Mouse (Mus musculus) heart, embryonic 14.5 days (tissue): ENCODE measurements around the gene Ifit1bl2. TPM values are rescaled to one million over a fixed set of nuclear protein-coding genes. Genes with fewer than 3 reads are reported as not detected.

Source experiments
- ATAC-seq: fragments of 200-750 bp; cut with Nextera tagmentation; 2 replicates; pipeline ENCODE4 v1.8.0; 2017; ENCODE audit warnings: low read depth, moderate TSS enrichment; ENCODE audit not compliant: insufficient number of reproducible peaks, insufficient read depth, low FRiP score
- H3K27ac ChIP-seq, 2 experiments: fragments of 200-500 bp in 1 of 2; fragments of 300-500 bp in 1 of 2; sonication (generic) in 1 of 2; replicated peaks in 1 of 2; 2 replicates each; pipeline ENCODE4 v1.5.1; 2012 to 2014; ENCODE audit warnings: low read depth in 2 of 2, low read length in 2 of 2, control low read depth in 1 of 2, mild to moderate bottlenecking in 1 of 2, mixed read lengths in 1 of 2; ENCODE audit not compliant: control insufficient read depth in 1 of 2, insufficient read depth in 1 of 2
- H3K27me3 ChIP-seq: fragments of 300-500 bp; sonication (generic); 2 replicates; pipeline ENCODE4 v1.6.1; 2014; ENCODE audit warnings: mild to moderate bottlenecking, low read length, control low read depth; ENCODE audit not compliant: control insufficient read depth, insufficient read depth
- H3K36me3 ChIP-seq: fragments of 300-500 bp; sonication (generic); 2 replicates; pipeline ENCODE4 v1.6.1; 2014; ENCODE audit warnings: mild to moderate bottlenecking, control low read depth, low read length, mixed read lengths; ENCODE audit not compliant: control insufficient read depth, insufficient read depth
- H3K4me1 ChIP-seq, 2 experiments: fragments of 200-500 bp in 1 of 2; fragments of 300-500 bp in 1 of 2; sonication (generic) in 1 of 2; 2 replicates each; pipeline ENCODE4 v1.6.1; 2012 to 2014; ENCODE audit warnings: low read length in 2 of 2, control low read depth in 1 of 2, mixed read lengths in 1 of 2; ENCODE audit not compliant: control insufficient read depth in 2 of 2, insufficient read depth in 2 of 2
- H3K4me2 ChIP-seq: fragments of 300-500 bp; sonication (generic); 2 replicates; pipeline ENCODE4 v1.6.1; 2014; ENCODE audit warnings: mild to moderate bottlenecking, low read length
- H3K4me3 ChIP-seq, 2 experiments: fragments of 200-500 bp in 1 of 2; fragments of 300-500 bp in 1 of 2; sonication (generic) in 1 of 2; 2 replicates each; pipeline ENCODE4 v1.5.1; 2012 to 2014; ENCODE audit warnings: low read length in 2 of 2, mild to moderate bottlenecking in 2 of 2, control low read depth in 1 of 2, low read depth in 1 of 2, moderate library complexity in 1 of 2; ENCODE audit not compliant: control insufficient read depth in 1 of 2, insufficient read depth in 1 of 2
- H3K9ac ChIP-seq: fragments of 300-500 bp; sonication (generic); 2 replicates; pipeline ENCODE4 v1.6.1; 2014; ENCODE audit warnings: mild to moderate bottlenecking, low read length
- H3K9me3 ChIP-seq: fragments of 300-500 bp; sonication (generic); 2 replicates; pipeline ENCODE4 v1.6.1; 2016; ENCODE audit warnings: low read length, control low read depth; ENCODE audit not compliant: control insufficient read depth
- WGBS: fragments of 180-500 bp; shearing (Covaris S2); extraction: QIAGEN DNeasy Blood & Tissue Kit; methylation state at CpG from one replicate; pipeline ENCODE4 v1.1.7; 2014; 5-methylcytosine and 5-hydroxymethylcytosine counted together
- polyA plus RNA-seq: library from polyadenylated mRNA; unstranded; fragments of >200 nt; fragmentation: Nextera tagmentation; extraction: Ambion mirVana; gene quantifications from 2 replicates; pipeline ENCODE4 v1.2.1, GENCODE M21; 2014

Gene Ifit1bl2
- 1.0 and 1.1 TPM in 2 replicates for polyA plus RNA-seq

GRCm38 (mm10) chr19:34640623-34641022, at the start of gene Ifit1bl2, which contains the start of gene Ifit1:
TSS of gene Ifit1bl2 (minus strand) at chr19:34640743.
TSS of gene Ifit1 (plus strand) at chr19:34640871.
- Histone ChIP-seq H3K4me2 (peak within 1 kb of the TSS; percentile 41), H3K36me3 (no peaks in the 10 kb centered on the region), H3K4me3 (no peak within 1 kb of the TSS), H3K27ac (no peak within 1 kb of the TSS), H3K9me3 (no peaks in the 10 kb centered on the region), H3K9ac (0 out of 2 replicates have a peak within 1 kb of the TSS, but pooled peaks have one; percentile 13), H3K27me3 (no peaks in the 10 kb centered on the region), H3K4me1 (no peaks in the 10 kb centered on the region)
- no peak for ATAC-seq
- WGBS = 24% methylated on average over 4 of the region's 4 CpGs

GRCm38 (mm10) chr19:34685530-34685929, 45.0 kb upstream of the Ifit1bl2 start:
- Histone ChIP-seq H3K36me3 (no peaks in the 10 kb centered on the region), H3K9me3 (no peaks in the 10 kb centered on the region), H3K4me2 (no peak overlapping the region), H3K4me1 (no peaks in the 10 kb centered on the region), H3K27me3 (no peaks in the 10 kb centered on the region), H3K4me3 (no peak overlapping the region), H3K27ac (no peak overlapping the region), H3K9ac (no peak overlapping the region)
- no peak for ATAC-seq
- WGBS = 90% methylated on average over 1 of the region's 1 CpGs

GRCm38 (mm10) chr19:34684857-34685256, 44.3 kb upstream of the Ifit1bl2 start:
- no peak for ATAC-seq
- Histone ChIP-seq H3K9ac (no peak overlapping the region), H3K4me1 (no peaks in the 10 kb centered on the region), H3K9me3 (no peaks in the 10 kb centered on the region), H3K4me3 (no peak overlapping the region), H3K36me3 (no peaks in the 10 kb centered on the region), H3K27me3 (no peaks in the 10 kb centered on the region), H3K4me2 (no peak overlapping the region), H3K27ac (no peak overlapping the region)
- WGBS = 42% methylated on average over 1 of the region's 1 CpGs

- Histone ChIP-seq H3K9ac (no peak overlapping the region), H3K9me3 (no peaks in the 10 kb centered on the region), H3K36me3 (no peaks in the 10 kb centered on the region), H3K4me2 (no peak overlapping the region), H3K27ac (no peak overlapping the region), H3K4me1 (peaks cover 3 to 8% of the 10 kb centered on the region in 2 experiments), H3K4me3 (no peak overlapping the region), H3K27me3 (no peaks in the 10 kb centered on the region)
- 33% methylated on average over 4 of the region's 4 CpGs for WGBS
- ATAC-seq = no peak
Measured at GRCm38 (mm10) chr19:34678428-34678827, 37.9 kb upstream of the Ifit1bl2 start.

- Histone ChIP-seq H3K4me2 (no peak overlapping the region), H3K4me3 (no peak overlapping the region), H3K27ac (no peak overlapping the region), H3K27me3 (no peaks in the 10 kb centered on the region), H3K36me3 (no peaks in the 10 kb centered on the region), H3K9me3 (no peaks in the 10 kb centered on the region), H3K9ac (no peak overlapping the region), H3K4me1 (peaks cover 3 to 6% of the 10 kb centered on the region in 2 experiments)
- no peak for ATAC-seq
- WGBS = 69% methylated on average over 7 of the region's 7 CpGs
Measured at GRCm38 (mm10) chr19:34673476-34673875, 32.9 kb upstream of the Ifit1bl2 start.

- H3K4me2 ChIP-seq = no peak overlapping the region
- H3K27ac ChIP-seq = no peak overlapping the region
- no peaks in the 10 kb centered on the region for H3K36me3 ChIP-seq
- no peaks in the 10 kb centered on the region for H3K27me3 ChIP-seq
- WGBS = 2% methylated on average over 5 of the region's 5 CpGs
- ATAC-seq = no peak
- H3K4me1 ChIP-seq = peaks cover 0 to 8% of the 10 kb centered on the region in 2 experiments; a peak in 2 of 4 replicates
- no peaks in the 10 kb centered on the region for H3K9me3 ChIP-seq
- H3K9ac ChIP-seq = no peak overlapping the region
- no peak overlapping the region for H3K4me3 ChIP-seq
Measured at GRCm38 (mm10) chr19:34666127-34666526, 25.6 kb upstream of the Ifit1bl2 start.

GRCm38 (mm10) chr19:34662740-34663139, 22.2 kb upstream of the Ifit1bl2 start:
- Histone ChIP-seq H3K4me1 (peaks cover 0 to 8% of the 10 kb centered on the region in 2 experiments; a peak in 2 of 4 replicates), H3K4me2 (peak overlapping the region; percentile 67), H3K36me3 (no peaks in the 10 kb centered on the region), H3K9me3 (no peaks in the 10 kb centered on the region), H3K4me3 (no peak overlapping the region), H3K27me3 (no peaks in the 10 kb centered on the region), H3K9ac (peak overlapping the region; percentile 62), H3K27ac (peak overlapping the region in 1 of 2 experiments; percentile 68; a peak in 2 of 4 replicates)
- 34% methylated on average over 5 of the region's 5 CpGs for WGBS
- ATAC-seq = no peak

GRCm38 (mm10) chr19:34662067-34662507, 21.5 kb upstream of the Ifit1bl2 start:
- Histone ChIP-seq H3K9me3 (no peaks in the 10 kb centered on the region), H3K9ac (peak overlapping the region; percentile 62), H3K4me1 (peaks cover 0 to 9% of the 10 kb centered on the region in 2 experiments; a peak in 2 of 4 replicates), H3K27me3 (no peaks in the 10 kb centered on the region), H3K27ac (peak overlapping the region; percentile 34 to 68; a peak in 3 of 4 replicates), H3K36me3 (no peaks in the 10 kb centered on the region), H3K4me2 (peak overlapping the region; percentile 67), H3K4me3 (peak overlapping the region; percentile 44 to 50)
- 7% methylated on average over 13 of the region's 13 CpGs for WGBS
- peak; percentile 93 for ATAC-seq
